Comparison of ENCODE assay signal across 44 mouse cellular contexts in the genomic region with DNA sequence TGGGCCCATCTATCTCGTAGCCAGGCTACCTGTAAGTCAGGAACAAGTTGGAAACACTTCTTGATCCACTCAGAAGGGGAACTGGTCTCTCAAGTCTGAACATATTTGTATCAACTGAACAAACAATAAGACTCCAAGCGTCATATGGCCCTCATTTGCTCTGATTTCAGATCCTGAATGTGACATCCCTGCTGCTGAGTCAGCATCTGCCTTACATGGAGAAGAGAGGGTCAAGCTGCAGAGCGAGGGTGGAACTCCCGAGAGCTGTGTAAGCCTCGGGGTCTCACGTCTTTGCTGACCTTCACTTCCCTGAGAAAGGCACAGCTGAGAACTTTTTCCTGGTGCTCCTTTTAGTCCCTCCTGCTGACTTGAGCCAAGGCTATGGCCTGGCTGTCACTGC. TPM values are rescaled to one million over a fixed set of nuclear protein-coding genes. Genes with fewer than 3 reads are reported as not detected.
"Had no signal": no experiment of that assay in that cellular context is flagged by ENCODE, and none has a peak within 500 bp of the region (broad histone marks: within the 10 kb centered on the region; RNA-seq: fewer than 3 reads in every experiment).

No protein-coding gene starts in this region.

- DNase-seq: heart, postnatal 14 days; heart, postnatal 36 days; heart, postnatal 4 days; kidney, adult 11 months; kidney, adult 18-20 months; kidney, adult 2 months; kidney, adult 8-10 months; kidney, adult 9 months; kidney, postnatal 10 days; kidney, postnatal 14 days; kidney, postnatal 25 days; kidney, postnatal 36 days; kidney, postnatal 4 days; layer of hippocampus, adult 9-11 months; layer of hippocampus, postnatal 36 days had no signal

- H3K27ac ChIP-seq: heart, embryonic 10.5 days; heart, embryonic 13.5 days; heart, embryonic 15.5 days; hindbrain, embryonic 10.5 days; hindbrain, embryonic 12.5 days; hindbrain, embryonic 13.5 days; hindbrain, embryonic 14.5 days; hindbrain, embryonic 15.5 days; hindbrain, postnatal 0 days; intestine, embryonic 15.5 days; kidney, embryonic 15.5 days; kidney, postnatal 0 days; layer of hippocampus, adult 2 months; left cerebral cortex, adult 2 months had no signal

- H3K27me3 ChIP-seq: heart, embryonic 15.5 days; hindbrain, embryonic 12.5 days; hindbrain, embryonic 15.5 days; intestine, embryonic 15.5 days had no signal

- H3K9ac ChIP-seq: heart, embryonic 12.5 days; heart, embryonic 13.5 days; heart, embryonic 15.5 days; hindbrain, embryonic 12.5 days; hindbrain, embryonic 13.5 days; hindbrain, embryonic 14.5 days; hindbrain, embryonic 15.5 days; intestine, embryonic 15.5 days; kidney, embryonic 15.5 days had no signal

- H3K4me2 ChIP-seq: heart, embryonic 11.5 days; heart, embryonic 12.5 days; heart, embryonic 13.5 days; heart, embryonic 15.5 days; hindbrain, embryonic 12.5 days; hindbrain, embryonic 13.5 days; hindbrain, embryonic 14.5 days; hindbrain, embryonic 15.5 days; intestine, embryonic 15.5 days; kidney, embryonic 15.5 days had no signal

- H3K9me3 ChIP-seq: heart, embryonic 10.5 days; heart, embryonic 12.5 days; heart, embryonic 13.5 days; heart, embryonic 15.5 days; hindbrain, embryonic 10.5 days; hindbrain, embryonic 12.5 days; hindbrain, embryonic 13.5 days; hindbrain, embryonic 15.5 days; intestine, embryonic 15.5 days; kidney, embryonic 15.5 days had no signal

- H3K4me3 ChIP-seq: heart, embryonic 10.5 days; heart, embryonic 12.5 days; heart, embryonic 13.5 days; heart, embryonic 15.5 days; hindbrain, embryonic 10.5 days; hindbrain, embryonic 12.5 days; hindbrain, embryonic 13.5 days; hindbrain, embryonic 15.5 days; intestine, embryonic 15.5 days; kidney, embryonic 15.5 days; layer of hippocampus, adult 2 months; left cerebral cortex, adult 2 months had no signal

- H3K36me3 ChIP-seq: heart, embryonic 10.5 days; heart, embryonic 12.5 days; heart, embryonic 13.5 days; heart, embryonic 15.5 days; hindbrain, embryonic 10.5 days; hindbrain, embryonic 12.5 days; hindbrain, embryonic 13.5 days; hindbrain, embryonic 15.5 days; intestine, embryonic 15.5 days; kidney, embryonic 15.5 days had no signal

- H3K4me1 ChIP-seq: heart, embryonic 12.5 days; heart, embryonic 15.5 days; hindbrain, embryonic 12.5 days; hindbrain, embryonic 13.5 days; hindbrain, embryonic 15.5 days; intestine, embryonic 15.5 days had no signal

RNA-seq across cellular contexts. Expression of a gene that starts 47.6 kb away (rescaled TPM):
- total RNA-seq: heart, postnatal 14 days; heart, postnatal 25 days; heart, postnatal 36 days; heart, postnatal 4 days; layer of hippocampus, adult 18-20 months; layer of hippocampus, adult 2 months; layer of hippocampus, adult 8-10 months; layer of hippocampus, postnatal 14 days; layer of hippocampus, postnatal 25 days; layer of hippocampus, postnatal 36 days; left cerebral cortex, adult 18-20 months; left cerebral cortex, adult 2 months had no signal
- polyA plus RNA-seq: heart, embryonic 10.5 days; heart, embryonic 11.5 days; heart, embryonic 12.5 days; heart, embryonic 13.5 days; heart, embryonic 14.5 days; heart, embryonic 15.5 days; heart, embryonic 16.5 days; heart, postnatal 0 days; hindbrain, embryonic 10.5 days; hindbrain, embryonic 11.5 days; inflammation-experienced regulatory T-cells, adult 6 months; kidney, adult 2 months; large intestine, adult 2 months had no signal

RNA-seq across cellular contexts. Expression of a gene that starts 57.4 kb away (rescaled TPM):
- total RNA-seq: heart, postnatal 25 days; hematopoietic stem cell, adult 5-6 weeks had no signal
- polyA plus RNA-seq: inflammation-experienced regulatory T-cells, adult 6 months had no signal
